Comparison of ENCODE assay signal across 8 mouse cellular contexts in genomic region chr7:49343081-49343600, GRCm38 (mm10).
A peak's percentile ranks its signal among the peaks of the same experiment; 100 is the strongest.
DNase-seq lines count a peak whose midpoint lies in the region; ATAC-seq and TF ChIP-seq lines count a peak whose summit lies in the region.

No protein-coding gene starts in this region.

- WGBS in heart, adult 2 months = 18% methylated on average over 16 of the region's 16 CpGs
- WGBS in intestine, embryonic 15.5 days = 21% methylated on average over 16 of the region's 16 CpGs
- 18% methylated on average over 16 of the region's 16 CpGs for WGBS in midbrain, embryonic 14.5 days

- peak overlapping the region; percentile 30; the same call in 1 of the 2 replicates for H3K4me3 ChIP-seq in heart, adult 2 months
- 0 out of 2 replicates have a peak overlapping the region, but pooled peaks have one; percentile 6 for H3K4me3 ChIP-seq in intestine, embryonic 15.5 days (replicated peaks)
- no peak overlapping the region for H3K4me3 ChIP-seq in midbrain, embryonic 14.5 days (replicated peaks; ENCODE audit: low read depth, low read length)

- no peaks in the 10 kb centered on the region for H3K9me3 ChIP-seq in intestine, embryonic 15.5 days
- no peaks in the 10 kb centered on the region for H3K9me3 ChIP-seq in midbrain, embryonic 14.5 days (ENCODE audit: control insufficient read depth, low read length)

- peak; percentile 64 for ATAC-seq in frontal cortex, adult (ENCODE audit: low TSS enrichment)
- ATAC-seq in intestine, embryonic 15.5 days = peak; percentile 62
- 0 out of 2 replicates have a peak, but pooled peaks have one; percentile 35 for ATAC-seq in midbrain, embryonic 14.5 days (ENCODE audit: low FRiP score, low TSS enrichment)
- ATAC-seq in megakaryocyte-erythroid progenitor cell, adult 5-6 weeks (replicated peaks; ENCODE audit: low FRiP score, low TSS enrichment, poor library complexity, severe bottlenecking) = no peak

- peak overlapping the region; percentile 57 for H3K27ac ChIP-seq in heart, adult 2 months
- no peak overlapping the region for H3K27ac ChIP-seq in intestine, embryonic 15.5 days
- no peak overlapping the region for H3K27ac ChIP-seq in midbrain, embryonic 14.5 days (replicated peaks; ENCODE audit: low read depth, low read length)

- peak overlapping the region; percentile 6 for H3K4me2 ChIP-seq in intestine, embryonic 15.5 days (replicated peaks)
- H3K4me2 ChIP-seq in midbrain, embryonic 14.5 days (ENCODE audit: low read length) = 0 out of 2 replicates have a peak overlapping the region, but pooled peaks have one; percentile 17

- no peaks in the 10 kb centered on the region for H3K79me2 ChIP-seq in heart, adult 2 months (replicated peaks; ENCODE audit: control insufficient read depth, insufficient read depth, low read length)

- TF ChIP-seq POLR2A in heart, adult 2 months (IDR thresholded peaks at IDR 0.05; ENCODE audit: insufficient read depth, low read depth, low read length) = no peak

- H3K27me3 ChIP-seq in heart, adult 2 months (ENCODE audit: control insufficient read depth, insufficient read depth, low read length) = no peaks in the 10 kb centered on the region
- no peaks in the 10 kb centered on the region for H3K27me3 ChIP-seq in intestine, embryonic 15.5 days (replicated peaks)
- no peaks in the 10 kb centered on the region for H3K27me3 ChIP-seq in midbrain, embryonic 14.5 days (ENCODE audit: control insufficient read depth, insufficient read depth, low read length)

- DNase-seq in frontal cortex, postnatal 10 days (ENCODE audit: low spot score in 2 of 2) = no peak
- DNase-seq in heart, adult 2 months = peak; percentile 36 to 57
- no peak for DNase-seq in midbrain, embryonic 14.5 days
- DNase-seq in layer of hippocampus, postnatal 10 days (ENCODE audit: low spot score in 2 of 2) = no peak
- DNase-seq in adrenal gland, postnatal 36 days = no peak

- H3K36me3 ChIP-seq in heart, adult 2 months (ENCODE audit: control insufficient read depth, insufficient read depth, low read length) = no peaks in the 10 kb centered on the region
- no peaks in the 10 kb centered on the region for H3K36me3 ChIP-seq in intestine, embryonic 15.5 days
- no peaks in the 10 kb centered on the region for H3K36me3 ChIP-seq in midbrain, embryonic 14.5 days (ENCODE audit: control insufficient read depth, insufficient read depth, low read length)

- 0 out of 2 replicates have a peak overlapping the region, but pooled peaks have one; percentile 43 for H3K9ac ChIP-seq in heart, adult 2 months (ENCODE audit: low read depth, low read length)
- H3K9ac ChIP-seq in intestine, embryonic 15.5 days = no peak overlapping the region
- no peak overlapping the region for H3K9ac ChIP-seq in midbrain, embryonic 14.5 days (replicated peaks; ENCODE audit: low read length)

- peaks cover 10% of the 10 kb centered on the region for H3K4me1 ChIP-seq in heart, adult 2 months (ENCODE audit: control insufficient read depth, insufficient read depth, low read length)
- peaks cover 18% of the 10 kb centered on the region for H3K4me1 ChIP-seq in intestine, embryonic 15.5 days (replicated peaks)
- H3K4me1 ChIP-seq in midbrain, embryonic 14.5 days (ENCODE audit: control insufficient read depth, insufficient read depth, low read length) = peaks cover 24% of the 10 kb centered on the region

- intact Hi-C loops in heart, adult 2 months (cut with DNase I) = loop anchor here (2.0 to 5.0 kb wide), 3 partner anchors 41 to 66 kb away; no protein-coding TSS in a partner anchor

- TF ChIP-seq CTCF in heart, adult 2 months (IDR thresholded peaks at IDR 0.05) = peak; percentile 29

- no peak for TF ChIP-seq EP300 in heart, adult 2 months (IDR thresholded peaks at IDR 0.05; ENCODE audit: insufficient read depth, low read depth, low read length)

Comparison
In these comparisons a context has a peak if more than half of its experiments do, and no peak if none do; other contexts are left out.
1. DNase-seq: peak in heart, adult 2 months (2 of 2); none in frontal cortex, postnatal 10 days (0 of 2), midbrain, embryonic 14.5 days (single experiment), layer of hippocampus, postnatal 10 days (0 of 2) and adrenal gland, postnatal 36 days (0 of 2).